Mouse (Mus musculus): Measurements from ENCODE around the gene Ankzf1.

The Ankzf1 gene

DNA sequence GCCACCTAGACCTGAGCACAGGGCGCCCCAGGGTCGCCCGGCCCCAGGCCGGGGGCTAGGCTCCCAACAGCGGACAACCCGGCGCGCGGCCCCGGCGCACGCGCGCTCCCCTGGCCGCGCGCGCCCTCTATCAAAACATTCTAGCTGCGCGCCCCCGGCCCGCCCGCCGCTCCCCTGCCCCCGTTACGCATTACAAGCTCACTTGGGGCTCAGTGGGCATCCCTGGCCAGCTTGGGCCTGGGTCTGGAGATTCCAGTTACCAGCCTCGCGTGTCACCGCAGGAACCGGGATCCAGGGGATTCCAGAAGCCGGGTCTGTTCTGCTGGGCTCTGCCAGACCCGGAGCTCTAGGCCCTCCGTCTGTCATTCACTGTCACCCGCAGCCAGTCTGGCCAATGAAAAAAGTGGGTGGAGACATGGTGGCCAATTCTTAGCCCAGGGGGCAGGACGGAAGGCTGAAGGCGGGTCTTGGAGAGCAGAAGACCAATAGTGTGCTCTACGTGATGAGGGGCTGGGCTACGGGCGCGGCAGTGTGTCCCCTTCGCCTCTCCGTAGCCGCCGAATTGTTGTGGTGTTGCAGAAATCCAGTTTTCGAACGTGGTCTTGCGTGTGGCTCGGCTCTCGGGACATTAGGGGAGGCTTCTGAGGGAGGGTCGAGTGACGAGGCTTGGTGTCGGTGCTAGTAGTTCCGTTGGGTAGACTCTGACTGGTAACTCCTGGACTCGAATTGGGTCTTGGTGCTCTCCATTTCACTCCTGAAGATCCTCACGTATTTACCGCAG is at the start of gene Ankzf1, which contains the start of gene Atg9a:
Ankzf1 (plus strand) TSS at position 530 of the 781 bp plus-strand sequence.
Atg9a (minus strand) TSS at position 575 of the 781 bp plus-strand sequence.
- peak; percentile 90 to 93 for DNase-seq

DNA sequence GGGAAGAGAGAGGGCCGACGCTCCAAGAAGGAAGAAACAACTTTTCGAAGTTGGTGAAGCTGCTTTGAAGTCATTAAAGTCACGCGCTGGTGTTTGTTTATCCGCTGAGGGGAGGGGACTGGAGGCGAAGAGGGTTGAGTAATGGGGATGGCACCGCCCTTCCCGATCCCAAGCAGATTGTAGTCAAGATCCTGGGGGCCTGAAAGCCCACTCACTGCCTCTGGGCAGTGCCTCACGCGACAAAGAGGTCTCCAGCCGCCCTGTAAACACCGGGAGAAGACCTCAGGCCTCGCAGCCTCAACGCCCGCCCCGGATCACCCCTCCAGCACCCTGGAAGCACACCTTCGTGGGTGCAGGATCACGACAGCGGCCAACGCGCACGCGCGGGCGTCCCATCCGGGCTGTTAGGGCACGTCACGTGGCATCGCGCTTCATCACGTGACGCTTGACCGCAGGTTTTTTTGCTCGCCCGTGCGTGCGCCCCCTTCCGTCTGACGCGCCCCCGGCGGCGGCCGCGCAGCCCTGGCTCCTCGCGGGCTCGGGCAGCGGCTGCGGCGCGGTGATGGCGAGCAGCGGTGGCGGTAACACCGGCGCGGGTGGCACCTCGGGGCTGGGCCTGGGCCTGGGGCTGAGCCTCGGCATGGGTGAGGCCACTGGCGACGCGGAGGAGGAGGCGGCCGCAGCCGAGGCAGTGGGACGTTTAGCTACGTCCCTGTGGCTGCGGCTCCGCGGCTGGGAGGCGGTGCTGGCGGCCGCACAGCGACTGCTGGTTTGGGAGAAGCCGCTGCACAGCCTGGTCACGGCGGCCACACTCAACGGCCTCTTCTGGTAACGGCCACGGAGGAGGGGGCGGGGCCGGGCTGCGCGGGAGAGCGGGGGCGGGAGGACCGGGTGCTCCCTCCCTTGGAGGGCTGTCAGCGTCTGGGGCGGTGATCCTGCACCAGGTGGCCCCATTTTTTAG is 49.4 kb upstream of the Ankzf1 start, which contains the start of the genes Cnppd1 and Retreg2:
Cnppd1 (minus strand) TSS at position 411 of the 961 bp plus-strand sequence.
Retreg2 (plus strand) TSS at position 478 of the 961 bp plus-strand sequence.
- DNase-seq: peak; percentile 96 to 97

DNA sequence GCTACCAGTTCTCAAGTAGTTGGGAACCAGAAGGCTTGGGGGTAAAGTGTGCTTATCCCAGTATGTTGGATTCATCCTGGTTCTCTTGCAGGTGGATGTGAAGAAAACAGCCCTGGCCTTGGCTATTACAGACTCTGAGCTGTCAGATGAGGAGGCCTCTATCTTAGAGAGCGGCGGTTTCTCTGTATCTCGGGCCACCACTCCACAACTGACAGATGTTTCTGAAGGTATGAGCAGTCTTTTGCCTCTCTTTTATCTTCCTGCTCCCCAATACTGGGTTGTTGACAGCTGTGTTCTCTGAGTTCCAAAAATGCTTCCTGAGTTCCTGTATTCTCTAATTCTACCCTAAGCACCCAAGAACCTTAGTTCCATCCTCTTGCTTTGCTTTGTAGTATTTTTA is 46.4 kb upstream of the Ankzf1 start:
- DNase-seq: no peak

DNA sequence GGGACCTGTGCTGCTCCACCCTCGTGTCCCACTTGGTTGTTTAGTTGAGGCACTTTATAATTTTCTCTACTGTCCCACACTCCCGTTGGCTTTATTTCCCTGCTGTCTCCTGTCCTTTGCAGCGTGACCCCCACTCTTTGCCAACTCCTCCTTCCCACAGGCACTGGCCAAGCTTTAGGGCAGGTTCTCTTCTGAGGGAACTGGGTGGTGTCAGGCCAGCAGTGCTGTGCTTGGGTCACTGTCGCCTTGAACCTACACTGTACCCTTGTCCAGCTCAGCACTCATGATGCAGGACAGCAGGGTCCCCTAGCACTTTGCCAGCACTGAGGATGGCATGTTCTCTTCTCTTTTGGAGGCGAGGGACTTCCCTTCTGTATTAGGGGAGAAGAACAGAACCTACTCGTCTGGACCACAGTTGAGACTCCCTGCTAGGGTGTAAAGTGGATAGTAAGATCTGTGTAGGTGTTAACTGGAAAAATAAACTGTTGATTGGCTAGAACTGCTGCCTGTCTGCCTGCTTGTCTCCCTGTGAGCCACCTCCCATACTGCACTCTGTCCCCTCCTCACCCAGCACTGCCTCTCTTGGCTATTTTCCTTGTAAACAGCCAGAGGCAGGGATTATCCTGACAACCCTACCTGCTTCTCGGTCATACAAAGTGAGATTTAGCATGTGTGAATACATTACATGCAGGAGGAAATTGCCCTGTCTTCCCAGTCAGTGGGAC is 44.4 kb upstream of the Ankzf1 start:
- no peak for DNase-seq

DNA sequence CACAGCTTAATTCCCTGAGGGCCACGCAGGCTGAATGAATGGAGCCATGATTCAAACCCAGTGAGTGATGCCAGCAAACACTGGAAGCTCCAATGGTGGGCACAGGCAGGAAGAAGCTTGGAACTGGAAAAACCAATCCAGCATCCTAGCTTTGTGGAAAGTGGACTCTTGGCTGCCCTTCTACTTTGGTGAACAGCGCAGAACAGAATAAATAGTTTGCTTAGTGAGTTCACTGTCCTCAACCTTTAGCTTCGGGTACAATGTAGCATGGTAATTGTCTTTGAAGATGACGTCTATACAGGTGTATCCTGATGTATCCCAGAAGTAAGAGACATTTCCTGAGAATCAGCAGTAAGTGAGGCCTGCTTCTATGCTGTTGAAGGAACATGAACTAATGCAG is 43.2 kb upstream of the Ankzf1 start:
- DNase-seq: no peak

DNA sequence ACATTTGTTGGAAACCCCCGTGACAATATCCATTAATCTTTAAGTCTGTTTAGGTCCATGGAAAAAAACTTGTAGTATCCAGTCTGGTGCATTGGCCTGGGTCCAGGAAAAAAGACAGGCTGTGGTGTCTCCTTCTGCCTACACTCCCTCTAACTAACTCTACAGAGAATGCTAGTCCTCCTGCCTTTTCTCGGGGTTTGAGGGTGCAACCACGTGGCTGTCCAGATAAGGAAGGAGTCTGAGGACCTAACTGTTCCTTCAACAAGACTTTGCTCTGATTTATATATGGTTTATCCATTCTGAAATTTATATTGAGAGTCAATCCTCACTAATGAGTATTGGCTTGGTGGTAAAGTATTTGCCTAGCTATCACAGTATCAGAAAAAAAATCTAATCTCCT is 36.1 kb upstream of the Ankzf1 start:
- no peak for DNase-seq

DNA sequence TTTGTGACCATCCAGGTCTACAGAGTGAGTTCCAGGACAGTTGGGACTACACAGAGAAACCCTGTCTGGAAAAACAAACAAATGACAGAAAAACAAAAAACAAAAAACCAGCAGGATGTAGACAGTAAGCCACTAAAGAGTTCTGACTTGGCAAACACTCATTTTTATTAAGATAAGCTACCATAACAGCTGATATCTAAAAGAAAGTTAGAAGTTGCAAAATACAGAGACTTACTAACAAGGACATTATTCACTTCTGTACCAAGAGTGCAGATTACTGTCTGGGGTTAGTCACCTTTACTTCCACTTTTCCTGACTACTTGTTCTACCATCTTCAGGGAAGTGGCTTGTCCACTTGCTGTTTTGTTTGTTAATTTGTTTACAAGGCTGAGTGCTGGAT is 33.0 kb upstream of the Ankzf1 start:
- no peak for DNase-seq

DNA sequence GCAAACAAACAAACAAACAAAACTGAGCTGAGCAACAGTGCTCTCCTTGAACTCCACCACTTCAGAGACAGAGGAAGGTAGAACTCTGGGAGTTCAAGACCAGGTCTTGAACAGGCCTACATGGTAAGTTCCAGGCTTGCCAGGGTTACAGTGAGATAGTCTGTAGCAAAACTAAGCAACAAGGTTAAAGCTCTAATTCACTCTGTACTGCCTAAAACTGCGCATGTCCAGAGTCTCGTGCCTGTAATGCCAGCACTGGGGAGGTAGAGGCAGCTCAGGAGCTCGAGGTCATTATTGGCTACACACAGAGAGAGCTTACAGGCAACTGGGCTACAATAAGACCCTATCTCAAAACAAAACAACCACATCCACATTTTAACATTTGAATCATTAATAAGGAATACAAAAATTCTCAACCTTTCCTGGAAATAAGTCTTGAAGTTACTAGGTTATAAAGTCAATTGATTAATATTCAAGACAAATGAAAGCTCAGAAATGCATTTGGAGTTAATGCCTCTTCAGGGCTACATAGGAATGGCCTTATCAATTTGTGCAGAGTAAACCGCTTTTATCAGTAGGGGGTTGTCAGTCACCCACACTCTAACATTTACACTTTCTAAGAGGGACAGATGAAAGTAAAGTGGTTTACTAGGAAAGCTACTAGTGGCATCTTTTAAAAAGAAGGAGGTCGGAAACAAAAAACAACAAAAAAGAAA is 32.3 kb upstream of the Ankzf1 start:
- no peak for DNase-seq

DNA sequence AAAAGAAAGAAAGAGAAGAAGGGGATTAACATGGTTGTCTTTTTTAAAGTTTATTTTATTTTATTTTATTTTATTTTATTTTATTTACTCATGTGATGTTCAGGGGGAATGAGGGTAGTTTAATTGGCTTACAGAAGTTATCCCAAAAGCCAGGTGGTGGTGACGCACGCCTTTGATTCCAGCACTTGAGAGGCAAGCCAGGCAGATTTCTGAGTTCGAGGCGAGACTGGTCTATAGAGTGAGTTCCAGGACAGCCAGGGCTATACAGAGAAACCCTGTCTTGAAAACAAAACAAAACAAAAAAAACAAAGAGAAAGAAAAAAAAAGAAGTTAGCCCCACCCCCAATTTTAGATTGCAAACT is 31.7 kb upstream of the Ankzf1 start:
- no peak for DNase-seq

DNA sequence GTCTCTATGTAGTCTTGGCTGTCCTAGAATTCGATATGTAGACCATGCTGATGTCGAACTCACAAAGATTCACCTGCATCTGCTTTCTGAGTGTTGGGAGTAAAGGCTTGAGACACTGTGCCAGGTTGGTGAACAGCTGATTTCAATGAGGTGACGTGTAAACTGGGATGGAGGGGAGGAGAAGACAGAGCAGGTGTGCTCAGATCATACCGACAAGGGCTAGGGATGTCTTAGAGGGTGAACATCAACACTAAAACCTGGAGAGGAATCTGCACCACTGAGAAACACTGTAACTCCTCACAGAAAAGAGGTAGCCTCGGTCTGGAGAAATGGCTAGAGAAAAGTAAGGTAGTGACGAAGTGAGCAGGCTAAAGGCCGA is 23.9 kb upstream of the Ankzf1 start:
- no peak for DNase-seq

DNA sequence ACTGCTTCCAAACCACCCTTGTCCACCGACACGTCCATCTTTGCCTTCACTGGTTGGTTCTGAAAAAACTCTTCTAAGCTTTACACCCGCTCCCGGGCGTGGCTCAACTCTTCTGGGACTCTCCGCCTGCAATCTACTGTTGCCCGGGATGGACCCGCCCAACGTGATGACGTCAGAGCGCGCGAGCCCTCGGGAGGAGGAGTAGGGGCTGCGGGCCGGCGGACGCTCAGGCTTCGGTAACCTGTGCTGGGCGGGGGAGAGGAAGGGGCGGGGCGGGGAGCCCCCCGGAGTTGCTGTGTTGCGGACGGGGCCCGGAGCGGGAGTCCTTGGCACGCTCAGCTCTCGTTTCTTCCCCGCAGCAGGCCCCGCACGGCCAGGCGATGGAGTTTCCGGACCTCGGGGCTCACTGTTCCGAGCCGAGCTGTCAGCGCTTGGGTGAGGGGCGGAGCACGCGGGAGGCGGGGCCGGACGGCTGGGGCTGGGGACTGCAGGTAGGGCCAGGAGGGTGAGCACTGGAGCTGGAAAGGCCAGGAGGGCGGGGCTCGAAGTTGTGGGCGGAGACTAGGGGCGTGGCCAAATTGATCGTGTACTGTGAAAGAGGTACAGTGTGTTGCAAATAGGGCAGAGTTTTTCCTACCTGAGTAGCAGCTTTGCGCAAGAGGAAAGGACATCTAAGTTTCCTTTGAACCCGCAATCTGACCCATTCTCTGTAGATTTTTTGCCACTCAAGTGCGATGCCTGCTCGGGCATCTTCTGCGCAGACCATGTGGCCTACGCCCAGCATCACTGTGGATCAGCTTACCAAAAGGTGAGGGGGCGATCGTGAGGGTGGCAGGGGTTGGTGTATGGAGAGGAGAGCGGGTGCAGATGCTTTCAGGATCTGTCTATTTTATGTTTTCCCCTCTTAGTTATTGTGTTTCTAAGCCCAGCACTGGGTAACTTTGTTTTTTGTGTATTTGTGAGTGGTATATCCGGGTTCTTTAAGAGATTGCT is 23.2 kb upstream of the Ankzf1 start, which contains the start of gene Zfand2b:
Zfand2b (plus strand) TSS at position 175 of the 993 bp plus-strand sequence.
- DNase-seq: peak; percentile 99

DNA sequence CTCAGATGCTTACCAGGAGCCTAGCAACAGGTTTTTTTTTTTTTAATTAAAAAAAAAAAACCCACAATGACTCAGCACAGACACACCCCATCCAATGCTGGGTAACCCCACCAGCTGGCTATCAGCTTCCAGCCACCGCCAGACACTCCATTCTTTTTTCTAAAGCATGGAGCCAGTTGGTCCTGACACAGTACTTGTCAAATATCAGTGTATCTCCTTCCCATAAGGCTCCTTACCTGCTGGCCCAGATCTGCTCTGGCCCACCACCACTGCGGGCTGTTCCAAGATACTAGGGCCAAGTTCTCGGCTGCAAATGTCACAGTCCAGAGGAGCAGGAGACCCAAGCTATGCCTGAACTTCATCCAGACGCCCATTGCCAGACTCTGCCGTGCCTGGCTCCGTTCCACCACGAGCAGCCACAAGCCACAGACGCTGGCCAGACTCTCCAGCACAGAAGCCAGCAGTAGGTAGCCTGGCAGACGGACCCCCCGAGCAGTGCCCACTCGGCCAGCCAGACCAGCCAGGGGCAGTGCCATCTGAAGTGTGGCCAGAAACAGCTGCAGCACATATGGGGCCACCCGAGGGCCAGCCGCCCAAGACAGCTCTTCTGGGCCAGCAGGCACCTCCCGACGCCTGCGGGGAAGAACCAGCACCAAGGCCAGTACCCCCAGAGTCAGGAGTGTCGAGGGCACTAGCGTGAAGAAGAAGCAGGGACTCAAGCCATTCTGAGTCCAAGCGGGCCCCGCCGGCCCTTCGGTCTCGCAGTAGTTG is 12.4 kb upstream of the Ankzf1 start:
- DNase-seq: peak in 1 of 2 experiments; percentile 45

DNA sequence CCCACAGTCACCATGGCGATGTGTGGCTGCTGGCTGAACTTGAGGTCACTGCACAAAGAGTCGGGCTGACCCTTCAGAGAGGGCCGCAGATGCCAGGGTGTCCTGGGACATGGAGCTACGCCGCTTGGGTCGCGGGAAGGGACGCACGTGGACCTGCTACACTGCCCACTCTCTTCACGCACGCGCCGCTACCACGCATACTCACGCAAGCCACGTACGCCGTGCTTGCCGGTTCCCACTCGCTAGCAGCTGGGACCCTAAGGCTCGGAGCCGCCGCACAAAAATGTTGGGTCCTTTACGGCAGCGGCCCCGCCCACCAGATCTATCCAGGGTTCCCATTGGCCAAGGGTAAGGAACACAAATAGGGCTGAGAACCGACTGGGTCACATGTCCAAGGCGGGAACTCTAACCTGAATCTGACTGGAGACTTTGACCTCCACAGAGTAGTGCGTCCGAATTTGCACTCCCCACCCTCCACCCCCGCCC is 11.8 kb upstream of the Ankzf1 start, which contains the start of gene Abcb6:
Abcb6 (minus strand) TSS at position 288 of the 486 bp plus-strand sequence.
- peak; percentile 83 to 86 for DNase-seq

DNA sequence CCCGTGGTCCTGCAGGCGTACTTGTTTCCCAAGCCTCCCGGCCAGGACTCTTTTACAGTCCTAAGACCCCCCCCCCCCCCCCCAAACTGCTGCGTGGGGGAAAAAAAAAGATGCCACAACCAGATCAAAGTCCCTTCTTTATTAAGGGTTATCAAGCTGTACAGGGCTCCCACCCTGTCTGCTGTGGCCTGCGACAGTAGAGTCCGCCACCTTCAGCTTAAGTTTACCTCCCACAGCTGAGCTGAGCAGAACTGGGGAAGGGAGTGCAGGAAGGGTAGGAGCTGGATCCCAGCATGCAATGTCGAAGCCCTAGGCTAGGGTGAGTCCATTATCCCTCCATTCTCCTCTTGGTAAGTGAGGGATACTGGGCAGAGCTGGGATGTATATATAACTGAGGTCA is 11.2 kb upstream of the Ankzf1 start:
- no peak for DNase-seq

DNA sequence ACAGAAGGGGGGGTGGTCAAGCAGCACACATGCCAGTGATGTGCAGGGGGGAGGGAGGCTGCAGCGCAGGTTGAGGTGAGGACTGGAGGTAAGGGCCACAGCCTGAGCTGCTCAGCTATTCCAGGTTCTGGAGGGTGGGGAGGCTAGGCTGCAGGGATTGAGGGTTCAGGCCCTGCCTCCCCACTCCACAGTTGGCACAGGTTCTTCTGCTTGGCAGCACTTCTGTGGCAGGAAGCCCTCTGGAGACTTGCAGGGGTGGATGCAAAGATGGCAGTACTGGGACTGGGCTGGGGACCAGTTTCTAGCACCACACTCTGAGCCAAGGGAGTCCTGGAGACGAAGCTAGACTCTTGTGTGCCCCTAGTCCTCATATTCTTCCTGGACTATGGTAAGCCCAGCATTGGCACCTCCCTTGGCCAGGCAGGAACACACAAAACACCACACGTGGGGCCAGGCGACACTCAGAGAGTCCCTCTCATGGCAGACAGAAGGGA is 10.5 kb upstream of the Ankzf1 start:
- DNase-seq: no peak

DNA sequence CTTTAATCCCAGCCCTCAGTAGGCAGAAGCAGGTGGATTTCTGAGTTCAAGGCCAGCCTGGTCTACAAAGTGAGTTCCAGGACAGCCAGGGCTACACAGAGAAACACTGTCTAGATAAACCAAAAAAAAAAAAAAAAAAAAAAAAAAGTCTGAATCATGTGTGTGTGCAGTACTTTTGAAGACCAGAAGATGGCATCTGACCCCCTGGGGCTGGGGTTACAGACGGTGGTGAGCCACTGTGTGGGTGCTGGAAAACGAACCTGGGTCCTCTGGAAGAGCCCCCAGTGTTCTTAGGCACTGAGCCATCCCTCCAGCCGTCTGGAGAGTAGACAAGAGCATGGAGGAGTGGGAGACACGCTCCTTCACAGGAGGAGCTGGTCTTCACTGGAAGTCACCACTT is 9.8 kb upstream of the Ankzf1 start:
- DNase-seq: no peak

DNA sequence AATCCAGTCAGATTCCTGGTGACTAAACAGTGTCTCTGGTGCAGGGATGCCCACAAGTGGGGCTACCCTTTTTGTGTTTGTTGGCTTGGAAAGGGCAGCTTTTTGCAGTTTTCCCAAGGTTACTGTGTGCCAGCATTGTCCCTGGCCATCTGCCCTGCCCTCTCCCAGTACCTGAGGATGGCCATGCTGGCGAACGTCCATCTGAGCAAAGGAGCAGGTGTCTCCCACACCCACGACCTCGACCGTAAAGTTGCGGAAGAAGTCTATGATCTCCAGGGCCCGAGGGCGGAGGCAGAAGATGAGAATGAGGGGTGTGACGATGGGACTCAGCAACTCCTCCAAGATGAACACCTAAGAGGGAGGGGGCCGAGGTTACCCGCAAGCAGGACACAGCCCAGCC is 6.5 kb upstream of the Ankzf1 start:
- no peak for DNase-seq

DNA sequence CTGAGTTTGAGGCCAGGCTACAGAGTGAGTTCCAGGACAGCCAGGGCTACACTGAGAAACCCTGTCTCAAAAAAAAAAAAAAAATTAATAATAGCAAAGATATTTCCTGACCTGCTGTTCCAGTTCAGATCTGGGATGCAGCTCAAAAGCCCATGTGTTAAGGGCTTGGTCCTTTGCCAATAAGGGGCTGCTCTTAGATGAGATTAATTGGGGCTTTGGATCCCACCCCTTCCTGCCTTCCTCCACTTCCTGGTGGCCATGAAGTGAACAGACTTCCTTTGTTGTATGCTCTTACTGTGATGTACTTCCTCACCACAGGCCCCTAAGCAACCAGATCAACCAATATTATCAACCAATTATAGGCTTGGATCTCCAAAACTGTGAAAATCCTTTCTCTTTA is 4.8 kb upstream of the Ankzf1 start:
- no peak for DNase-seq

DNA sequence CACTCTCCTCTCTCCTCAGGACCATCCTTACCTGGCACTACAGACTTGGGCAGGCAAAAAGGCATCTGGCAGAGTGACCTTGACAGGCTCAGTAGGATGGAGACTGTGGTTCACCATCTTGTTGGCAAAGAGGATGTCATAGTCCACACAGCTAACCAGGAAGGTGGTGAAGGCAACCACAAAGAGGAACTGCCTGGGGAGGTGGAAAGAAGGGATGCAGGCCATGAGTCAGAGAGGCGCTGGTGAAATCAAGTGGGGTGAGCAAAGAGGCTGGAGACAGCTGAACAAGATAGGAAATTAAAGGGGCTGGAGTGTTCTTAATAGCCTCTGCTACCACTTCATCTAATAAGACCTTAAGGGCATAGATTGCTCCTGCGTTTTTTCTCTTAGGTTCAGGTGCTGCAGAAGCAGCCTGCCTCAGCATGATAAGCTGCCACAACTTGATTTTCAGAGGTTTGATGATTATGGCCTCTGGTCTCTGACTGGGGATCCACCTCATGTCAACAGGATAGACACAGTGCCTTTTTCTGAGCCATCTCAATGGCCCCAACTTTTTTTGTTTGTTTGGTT is 4.0 kb upstream of the Ankzf1 start:
- DNase-seq: no peak

Data from B cell, adult 2 months (primary cell).